Mouse (Mus musculus) retina, postnatal 7 days (tissue): ENCODE data around the gene Lta.

ENCODE experiments used
- DNase-seq: peaks from one replicate; pipeline ENCODE4 v3.0.0-alpha.2; 2012; ENCODE audit warnings: low read depth, low spot score

The Lta gene

DNA sequence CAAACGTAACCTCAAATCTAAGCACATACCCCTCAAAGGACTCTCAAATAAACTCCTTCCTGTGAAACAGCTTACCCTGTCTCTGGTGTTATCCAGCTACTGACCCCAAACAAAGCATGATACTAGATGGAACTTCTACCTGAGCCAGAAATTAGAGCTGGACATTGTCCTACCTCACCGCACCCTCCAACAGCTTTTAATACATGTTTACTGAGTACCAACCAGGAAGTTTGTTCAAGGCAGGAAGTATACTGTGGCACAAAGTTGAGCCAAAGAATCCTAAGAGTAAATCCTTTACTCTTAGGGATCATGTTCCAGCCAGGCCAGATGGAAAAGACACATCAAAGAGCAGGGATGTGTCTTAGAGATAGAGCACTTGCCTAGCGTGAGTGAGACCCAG lies 5.4 kb upstream of the Lta start:
- DNase-seq, result no peak

DNA sequence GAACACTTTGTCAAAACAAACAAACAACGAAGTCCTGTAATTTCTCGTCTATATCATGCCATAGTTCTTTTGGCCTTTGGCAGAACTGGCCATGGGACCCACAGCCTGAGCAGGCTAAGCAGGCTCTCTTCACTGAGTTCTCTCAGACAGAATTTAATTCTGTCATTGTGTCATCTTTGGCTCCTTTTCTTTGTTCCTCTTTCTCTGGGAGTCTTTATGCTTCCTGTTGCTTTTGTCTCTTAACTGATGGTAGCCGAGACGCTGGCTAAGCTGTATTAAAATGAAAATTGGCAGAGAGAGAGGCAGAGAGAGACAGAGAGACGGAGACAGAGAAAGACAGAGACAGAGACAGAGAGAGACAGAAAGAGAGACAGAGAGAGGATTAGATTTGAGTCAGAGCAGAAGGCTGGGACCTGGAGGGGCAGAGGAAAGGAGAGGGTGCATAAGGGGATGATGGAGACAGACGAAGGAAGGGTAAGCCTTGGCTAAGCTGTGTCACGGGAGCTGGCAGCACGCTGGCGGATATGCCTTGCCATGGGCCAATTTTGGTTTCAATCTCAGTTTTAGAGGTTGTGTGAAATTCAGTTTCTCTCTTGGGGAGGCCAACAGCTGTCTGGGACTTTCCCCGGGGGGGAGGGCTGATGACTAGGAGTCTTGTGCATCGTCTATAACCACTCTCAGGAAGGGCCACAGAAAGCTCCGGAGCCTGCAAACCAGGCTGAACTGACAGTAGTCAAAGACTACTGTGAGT lies 4.8 kb upstream of the Lta start:
- DNase-seq, result no peak

DNA sequence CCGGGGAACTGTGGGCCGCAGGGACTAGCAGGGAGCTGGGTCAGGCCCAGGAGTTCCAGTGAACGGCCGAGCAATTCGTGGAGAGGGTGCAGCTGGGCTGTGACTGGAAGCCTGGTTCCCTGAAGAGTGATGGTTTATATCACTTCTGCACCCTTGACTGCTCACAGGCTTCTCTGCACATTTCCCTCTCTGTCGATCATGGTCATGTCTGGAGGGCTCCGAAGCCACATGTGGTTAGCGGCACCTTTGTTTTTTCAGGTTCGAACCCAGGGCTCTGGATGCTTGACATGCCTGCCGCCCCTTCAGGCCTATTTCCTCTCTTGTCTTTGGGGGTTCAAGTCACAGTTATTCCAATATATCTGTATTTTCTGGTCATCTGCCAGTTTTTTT lies 224 bp upstream of the Lta start:
- no peak for DNase-seq

DNA sequence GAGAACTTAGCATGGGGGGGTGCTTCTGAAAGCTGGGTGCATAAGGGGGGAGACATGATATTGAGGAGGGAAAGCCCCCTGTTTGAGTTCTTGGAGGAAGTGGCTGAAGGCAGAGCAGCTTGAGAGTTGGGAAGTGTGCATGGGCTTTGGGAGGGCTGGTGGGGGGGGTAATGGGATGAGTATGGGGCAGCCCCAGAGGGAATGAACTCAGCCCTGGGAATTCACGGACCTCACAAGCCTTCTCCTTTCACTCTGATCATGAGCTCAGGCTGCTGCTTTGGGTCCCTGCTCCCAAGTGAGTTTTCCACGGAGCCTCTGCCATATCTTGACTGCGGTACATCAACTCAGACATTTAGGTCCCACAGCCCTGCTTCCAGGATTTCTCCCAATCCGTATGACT lies 2.7 kb downstream of the Lta start:
- DNase-seq, result no peak

DNA sequence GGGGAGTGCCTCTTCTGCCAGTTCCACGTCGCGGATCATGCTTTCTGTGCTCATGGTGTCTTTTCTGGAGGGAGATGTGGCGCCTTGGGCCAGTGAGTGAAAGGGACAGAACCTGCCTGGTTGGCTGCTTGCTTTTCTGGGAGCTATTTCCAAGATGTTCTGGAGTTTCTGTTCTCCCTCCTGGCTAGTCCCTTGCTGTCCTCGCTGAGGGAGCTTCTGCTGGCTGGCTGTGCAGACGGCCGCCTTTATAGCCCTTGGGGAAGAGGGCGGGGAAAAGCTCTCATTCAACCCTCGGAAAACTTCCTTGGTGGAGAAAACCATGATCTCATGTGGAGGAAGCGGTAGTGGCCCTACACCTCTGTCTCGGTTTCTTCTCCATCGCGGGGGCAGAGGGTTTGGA lies 3.4 kb downstream of the Lta start, which contains the start of gene Tnf:
Gene Tnf (minus strand): TSS at position 221 of the 400 bp plus-strand sequence.
- no peak for DNase-seq

DNA sequence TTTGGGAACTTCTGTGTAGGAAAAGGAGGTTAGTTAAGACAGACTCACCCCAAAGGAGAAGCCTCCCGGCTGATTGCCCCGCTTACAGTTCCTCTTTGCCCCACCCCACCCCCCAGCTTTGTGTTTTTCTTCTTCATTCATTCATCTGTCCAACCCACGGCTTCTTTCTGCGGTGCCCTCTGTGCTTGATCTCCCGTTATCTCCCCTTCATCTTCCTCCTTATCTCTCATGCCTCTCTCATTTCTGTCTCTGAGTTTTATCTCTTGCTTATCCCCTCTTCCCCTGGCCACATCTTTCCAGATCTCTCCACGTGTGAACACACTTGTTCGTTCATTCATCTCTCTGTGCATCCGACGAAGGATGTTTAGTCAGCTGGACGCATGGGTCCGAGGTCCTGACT lies 4.0 kb downstream of the Lta start:
- DNase-seq, result no peak

DNA sequence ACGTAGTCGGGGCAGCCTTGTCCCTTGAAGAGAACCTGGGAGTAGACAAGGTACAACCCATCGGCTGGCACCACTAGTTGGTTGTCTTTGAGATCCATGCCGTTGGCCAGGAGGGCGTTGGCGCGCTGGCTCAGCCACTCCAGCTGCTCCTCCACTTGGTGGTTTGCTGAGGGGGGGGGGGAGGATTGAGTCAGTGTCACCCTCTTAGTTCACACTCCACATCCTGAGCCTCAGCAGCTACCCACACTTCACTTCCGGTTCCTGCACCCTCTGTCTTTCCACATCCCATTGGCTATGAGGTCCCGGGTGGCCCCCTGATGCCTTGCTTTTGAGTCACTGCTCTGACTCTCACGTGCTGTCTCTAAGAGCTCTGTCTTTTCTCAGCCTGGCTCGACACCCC lies 4.8 kb downstream of the Lta start:
- no peak for DNase-seq

DNA sequence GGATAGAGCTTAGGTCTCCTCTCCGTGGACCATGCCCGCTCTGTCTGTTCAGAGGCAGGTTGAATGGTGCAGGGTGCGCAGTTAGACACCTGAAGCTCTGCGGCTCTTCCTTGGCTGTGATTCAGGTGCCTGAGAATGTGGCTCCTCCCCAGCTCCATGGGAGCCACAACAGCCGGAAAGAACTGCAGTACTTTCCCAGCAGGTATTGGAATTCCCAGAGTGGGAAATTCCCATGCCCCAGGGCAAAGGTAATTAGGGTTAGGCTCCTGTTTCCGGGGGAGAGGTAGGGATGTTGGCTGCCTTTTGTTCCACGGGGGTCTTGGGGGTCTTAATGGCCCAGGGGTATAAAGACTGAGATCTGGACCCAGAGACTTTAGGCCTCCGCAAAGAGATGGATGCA lies 6.2 kb downstream of the Lta start:
- no peak for DNase-seq

DNA sequence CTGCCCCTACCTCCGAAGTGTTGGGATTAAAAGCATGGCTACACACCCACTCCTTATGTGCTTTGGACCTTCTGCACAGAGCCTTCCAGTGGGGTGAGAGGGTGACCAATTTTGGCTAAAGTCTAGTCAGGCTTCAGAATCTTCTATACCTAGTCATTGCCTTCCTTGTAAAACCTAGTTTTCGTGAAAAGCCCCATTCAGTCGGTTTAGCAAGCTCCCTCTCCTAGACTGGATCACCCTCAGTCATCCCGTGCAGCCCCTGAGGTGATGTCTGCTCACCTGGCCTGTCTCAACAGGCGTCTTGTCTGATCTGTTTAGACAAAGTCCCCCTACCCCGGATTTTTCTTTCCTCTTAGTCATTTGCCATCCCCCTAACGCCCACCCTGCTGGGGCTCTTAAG lies 7.1 kb downstream of the Lta start:
- no peak for DNase-seq

DNA sequence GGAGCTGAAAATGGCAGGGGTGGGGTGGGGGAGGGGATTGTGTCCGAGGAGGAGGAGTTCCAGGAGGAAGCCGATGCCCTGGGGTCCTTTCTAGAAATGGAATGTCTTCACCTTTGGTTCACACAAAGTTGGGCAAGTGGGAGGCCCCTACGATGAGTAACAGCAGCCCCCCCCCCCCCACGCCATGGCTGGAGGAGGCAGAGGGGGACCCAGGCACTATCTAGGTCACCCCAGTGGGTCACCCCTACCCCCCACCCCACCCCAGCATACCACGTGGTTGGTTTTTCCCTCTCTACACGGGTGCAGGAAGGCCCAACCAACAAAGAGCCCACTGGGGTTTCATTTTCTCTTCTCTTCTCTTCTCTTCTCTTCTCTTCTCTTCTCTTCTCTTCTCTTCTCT lies 8.0 kb downstream of the Lta start:
- no peak for DNase-seq

DNA sequence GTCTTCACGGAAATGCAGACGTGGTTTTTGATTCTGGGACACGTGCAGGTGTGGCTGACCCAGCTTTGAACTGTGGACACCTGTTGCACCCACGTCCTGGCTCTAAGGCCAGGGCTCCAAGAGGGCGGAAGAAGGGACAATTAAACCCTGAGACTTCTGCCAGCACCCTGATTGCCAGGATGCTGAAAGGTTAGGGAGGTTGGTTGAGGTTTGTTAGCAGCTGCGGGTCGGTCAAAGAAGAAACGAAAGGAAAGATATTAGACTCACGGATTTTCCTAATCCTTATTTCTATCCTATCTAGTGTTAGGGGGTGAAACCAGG lies 8.9 kb downstream of the Lta start:
- no peak for DNase-seq

DNA sequence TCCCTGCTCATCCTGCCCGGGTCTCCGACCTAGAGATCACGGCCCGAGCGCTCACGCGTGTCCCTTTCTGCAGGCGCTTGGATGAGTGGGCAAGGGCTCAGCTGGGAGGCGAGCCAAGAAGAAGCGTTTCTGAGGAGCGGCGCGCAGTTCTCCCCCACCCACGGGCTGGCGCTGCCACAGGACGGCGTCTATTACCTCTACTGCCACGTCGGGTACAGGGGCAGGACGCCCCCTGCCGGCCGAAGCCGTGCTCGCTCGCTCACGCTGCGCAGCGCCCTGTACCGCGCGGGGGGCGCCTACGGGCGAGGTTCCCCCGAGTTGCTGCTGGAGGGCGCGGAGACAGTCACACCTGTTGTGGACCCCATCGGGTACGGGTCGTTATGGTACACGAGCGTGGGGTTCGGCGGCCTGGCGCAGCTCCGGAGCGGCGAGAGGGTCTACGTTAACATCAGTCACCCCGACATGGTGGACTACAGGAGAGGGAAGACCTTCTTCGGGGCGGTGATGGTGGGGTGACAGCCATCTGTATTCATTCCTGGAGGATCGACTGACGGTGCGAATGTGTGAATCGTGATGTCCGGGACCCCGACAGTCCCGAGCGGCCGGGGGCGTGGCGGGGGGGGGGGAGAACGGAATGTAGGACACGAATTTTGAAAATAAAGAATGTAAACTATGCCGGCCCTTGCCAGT lies 9.4 kb downstream of the Lta start:
- peak; percentile 51 for DNase-seq

DNA sequence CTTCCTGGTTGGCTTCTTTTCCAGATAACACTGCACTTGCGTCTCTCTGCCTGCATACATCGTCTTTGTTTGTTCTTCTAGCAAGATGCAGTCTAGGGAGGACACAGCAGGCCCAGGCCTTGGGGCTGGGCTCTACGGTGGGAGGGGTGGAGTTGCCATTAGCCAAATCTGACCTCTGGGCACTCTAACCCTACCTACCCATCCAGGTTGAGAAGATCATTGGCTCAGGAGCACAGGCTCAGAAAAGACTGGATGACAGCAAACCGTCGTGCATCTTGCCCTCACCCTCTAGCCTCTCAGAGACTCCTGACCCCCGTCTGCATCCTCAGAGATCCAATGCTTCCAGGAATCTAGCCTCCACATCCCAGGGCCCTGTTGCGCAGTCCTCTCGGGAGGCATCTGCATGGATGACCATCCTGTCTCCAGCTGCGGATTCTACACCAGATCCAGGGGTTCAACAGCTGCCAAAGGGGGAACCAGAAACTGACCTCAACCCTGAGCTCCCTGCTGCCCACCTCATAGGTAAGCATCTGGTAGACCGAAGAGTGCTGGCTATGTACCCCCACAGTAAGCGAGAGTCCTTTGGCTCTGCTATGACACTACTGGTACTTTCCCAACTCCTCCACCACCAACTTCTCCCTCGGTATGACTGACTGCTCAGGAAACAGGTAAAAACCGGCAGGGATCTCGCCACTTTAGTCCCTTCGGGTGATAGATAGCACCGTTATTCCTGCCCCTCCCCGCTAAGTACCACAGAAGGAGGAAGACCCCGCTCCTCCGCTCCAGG lies 10.1 kb downstream of the Lta start:
- no peak for DNase-seq

DNA sequence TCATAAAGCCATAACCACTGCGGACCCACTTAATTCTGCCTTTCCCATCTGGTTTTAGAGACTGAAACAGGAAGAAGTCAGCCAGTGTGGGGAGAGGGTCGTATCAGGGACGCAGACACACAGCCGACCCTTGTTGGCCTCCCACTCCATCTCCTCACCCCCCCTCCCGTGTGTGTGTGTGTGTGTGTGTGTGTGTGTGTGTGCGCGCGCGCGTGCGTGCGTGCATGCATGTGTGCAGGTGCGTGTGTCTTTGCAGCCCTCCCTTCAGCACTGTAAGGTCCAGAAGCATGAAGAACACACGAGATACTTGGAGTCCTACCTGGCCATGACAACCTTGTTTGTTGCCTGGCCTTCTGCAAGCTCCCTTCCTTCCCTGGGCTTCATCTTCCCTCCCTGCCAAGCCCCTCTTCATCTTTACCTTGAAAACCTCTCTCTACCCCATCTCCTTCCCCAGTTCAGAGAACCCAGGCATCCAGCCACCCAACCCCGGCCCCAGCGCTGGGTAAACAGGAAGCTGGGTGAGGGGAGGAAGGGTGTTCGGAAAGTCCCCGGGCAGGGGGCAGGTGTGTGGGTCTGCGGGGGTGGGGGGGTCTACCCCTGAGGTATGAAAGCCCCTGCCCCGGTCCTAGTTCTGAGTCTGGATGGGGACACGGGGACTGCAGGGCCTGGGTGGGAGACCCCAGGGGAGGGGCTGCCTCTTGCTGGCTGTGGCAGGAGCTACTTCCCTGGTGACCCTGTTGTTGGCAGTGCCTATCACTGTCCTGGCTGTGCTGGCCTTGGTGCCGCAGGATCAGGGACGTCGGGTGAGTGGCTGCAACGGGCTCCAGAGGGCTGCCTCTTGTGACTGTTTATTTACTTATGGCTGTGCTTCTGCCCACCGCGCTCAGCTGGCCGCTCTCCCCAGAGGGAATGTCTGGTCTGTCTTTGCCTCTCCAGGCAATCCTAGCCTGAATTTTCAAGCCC lies 11.0 kb downstream of the Lta start, which contains the start of gene Ltb:
Gene Ltb (plus strand): TSS at position 559 of the 963 bp plus-strand sequence.
- DNase-seq, result no peak

DNA sequence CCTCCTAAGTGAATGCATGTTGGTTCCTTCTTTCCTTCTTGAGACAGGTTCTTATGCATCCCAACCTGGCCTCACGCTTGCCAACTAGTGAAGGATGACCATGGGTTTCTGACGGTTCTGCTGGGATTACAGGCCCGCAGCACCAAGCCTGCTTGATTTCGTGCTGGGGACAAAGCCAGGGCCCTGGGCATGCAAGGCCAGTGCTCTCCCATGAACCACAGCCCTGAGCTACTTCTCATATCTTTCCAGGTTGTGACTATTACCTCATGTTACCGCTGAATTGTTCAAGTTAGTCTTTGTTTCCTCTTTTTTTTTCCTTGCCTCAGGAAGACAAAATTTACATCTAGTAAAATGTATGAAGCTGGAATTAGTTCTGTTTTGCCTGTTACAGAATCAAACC lies 12.2 kb downstream of the Lta start:
- DNase-seq, result no peak

DNA sequence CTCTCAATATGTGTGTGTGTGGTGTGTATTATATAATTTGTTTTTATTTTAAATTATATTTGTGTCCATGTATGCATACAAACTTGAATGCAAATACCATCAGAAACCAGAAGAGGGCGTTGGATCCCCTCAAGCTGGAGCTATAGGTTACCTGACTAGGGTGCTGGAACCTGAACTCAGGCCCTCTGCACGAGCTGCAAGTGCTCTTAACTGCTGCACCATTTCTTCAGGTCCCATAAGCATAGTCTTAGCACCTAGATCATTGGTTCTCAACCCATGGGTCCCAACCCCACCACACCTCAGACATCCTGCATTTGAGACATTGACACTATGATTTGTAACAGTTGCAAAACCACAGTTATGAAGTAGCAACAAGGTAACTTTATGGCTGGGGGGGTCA lies 13.4 kb downstream of the Lta start:
- no peak for DNase-seq

DNA sequence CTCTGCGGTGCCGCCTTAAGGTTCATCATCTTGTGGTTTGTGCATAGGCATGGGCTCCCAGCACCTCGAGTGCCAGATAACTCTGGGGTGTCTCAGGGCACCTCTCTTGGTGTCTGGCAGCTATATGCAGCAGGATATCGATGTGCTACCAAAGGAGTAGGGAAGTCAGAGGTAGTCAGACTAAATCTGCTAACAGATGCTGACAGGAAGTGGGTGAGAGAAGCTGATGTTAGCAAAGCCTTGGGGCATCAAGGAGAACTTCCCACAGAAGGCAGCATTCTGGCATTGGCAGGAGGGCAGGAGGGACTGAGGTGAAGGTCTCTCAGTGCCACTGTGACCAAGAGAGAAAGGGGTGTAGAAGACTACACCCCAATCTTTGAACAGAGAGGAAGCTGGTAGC lies 15.1 kb downstream of the Lta start:
- no peak for DNase-seq

DNA sequence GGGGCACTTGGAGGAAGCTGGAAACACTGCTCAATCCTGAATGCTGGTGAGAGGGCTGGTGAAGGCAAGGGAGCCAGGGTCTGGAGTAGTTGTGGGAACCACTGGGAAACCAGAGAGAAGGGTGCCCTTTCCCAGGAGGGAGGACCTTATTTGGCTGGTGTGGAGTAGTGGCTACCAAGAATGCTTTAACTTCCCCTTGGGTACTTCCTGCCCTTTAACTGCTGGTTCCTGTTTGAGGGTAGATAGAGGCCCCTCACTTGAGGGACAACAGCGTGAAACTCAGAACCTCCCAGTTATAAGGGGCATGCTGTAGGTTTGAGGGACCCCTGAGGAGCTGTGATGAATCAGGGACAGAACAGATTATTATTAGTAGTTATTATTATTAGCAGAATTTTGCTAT lies 16.0 kb downstream of the Lta start:
- no peak for DNase-seq

DNA sequence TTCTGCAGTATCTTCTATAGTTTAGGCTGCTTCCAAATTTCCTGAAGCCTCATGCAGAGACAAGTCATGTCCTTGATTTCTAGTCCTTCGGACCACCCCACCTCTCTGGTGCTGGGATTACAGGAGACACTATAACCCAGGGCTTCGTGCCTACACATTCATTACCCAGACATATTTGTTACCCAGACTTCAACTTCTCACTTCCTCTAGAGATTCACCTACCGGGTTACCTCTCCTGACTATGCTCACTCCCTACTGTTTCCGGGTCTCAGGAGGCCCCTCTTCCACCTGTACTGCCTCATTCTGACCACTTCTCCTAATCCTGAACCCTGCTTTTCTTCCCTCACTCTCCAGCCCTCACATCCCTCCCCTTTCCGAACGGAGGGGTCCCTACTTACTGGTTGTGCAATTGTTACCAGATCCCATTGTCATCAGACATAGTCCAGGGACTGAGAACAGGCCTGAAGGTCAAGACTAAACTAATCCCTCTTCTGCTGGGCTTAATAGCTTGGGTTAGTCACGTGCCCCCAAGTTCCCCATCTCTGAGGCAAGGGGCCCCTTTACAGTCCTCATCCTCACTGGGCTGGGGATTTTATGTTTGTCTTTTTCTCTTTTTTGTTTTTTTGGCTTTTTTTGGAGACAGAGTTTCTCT lies 17.1 kb downstream of the Lta start, which contains the start of gene Lst1:
Gene Lst1 (minus strand): TSS at position 481 of the 652 bp plus-strand sequence.
- DNase-seq, result no peak

DNA sequence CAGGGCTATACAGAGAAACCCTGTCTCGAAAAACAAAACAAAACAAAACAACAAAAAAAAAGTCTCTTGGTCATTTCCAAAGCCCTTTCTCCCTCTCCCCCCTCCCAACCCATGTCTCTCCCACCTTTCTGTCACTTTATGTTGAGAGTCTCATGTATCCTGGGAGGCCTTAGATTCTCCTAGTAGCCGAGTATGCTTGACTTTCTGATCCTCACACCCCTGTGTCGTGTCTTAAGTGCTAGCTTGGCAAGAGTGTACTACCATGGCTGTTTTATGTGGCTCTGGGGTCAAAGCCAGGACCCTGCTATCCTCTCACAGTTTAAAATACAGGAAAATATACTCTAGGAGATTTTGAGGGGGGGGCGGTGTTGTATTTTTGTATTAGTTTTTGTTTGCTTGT lies 17.8 kb downstream of the Lta start:
- DNase-seq, result no peak

DNA sequence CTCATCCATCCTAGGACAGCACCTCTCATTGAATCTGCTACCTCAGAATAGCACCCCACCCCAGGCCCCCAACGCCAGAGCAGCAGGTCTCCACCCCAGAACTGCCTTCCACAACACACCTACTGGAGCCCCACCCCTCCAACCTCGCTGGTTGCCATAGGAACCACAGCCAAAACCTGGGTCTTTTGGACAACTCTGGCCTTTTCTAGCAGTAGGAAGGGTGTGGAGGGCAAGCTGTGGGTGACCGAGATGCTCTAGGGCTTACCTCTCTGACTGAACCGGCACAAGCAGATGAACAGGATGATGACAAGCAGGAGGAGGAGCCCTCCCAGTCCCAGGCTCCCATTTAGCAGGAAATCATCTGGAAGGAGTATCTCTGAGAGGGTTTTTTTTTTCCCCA lies 18.5 kb downstream of the Lta start:
- DNase-seq, result no peak
